Mouse (Mus musculus) gastrocnemius, postnatal 36 days (tissue): ENCODE measurements around the gene Vdr. TPM values are rescaled to one million over a fixed set of nuclear protein-coding genes. Genes with fewer than 3 reads are reported as not detected.
"Not testable (repeated sequence)": the region's sequence is repeated elsewhere in the genome, so short reads cannot be mapped to it uniquely, and the experiment has no call there.

Source experiments
- DNase-seq, 2 experiments: peaks; one replicate each; pipeline ENCODE4 v3.0.0; 2022
- intact Hi-C: fragments of 180-260 bp; cut with DNase I; formaldehyde crosslinking; loops from one replicate; pipeline ENCODE4 v1.15.1; 2025
- total RNA-seq, 2 experiments: library from RNA; stranded (reverse); gene quantifications; 2 replicates each; pipeline ENCODE4 v1.2.3; 2021

Vdr gene
- total RNA-seq, 2 experiments from 2014 or later = 0.13 to 0.15 TPM

GRCm38 (mm10) chr15:97890017-97890416 is 20.4 kb downstream of the Vdr start:
- no peak for DNase-seq
- intact Hi-C loops = no loop called here

GRCm38 (mm10) chr15:97887541-97888016 is 22.9 kb downstream of the Vdr start:
- intact Hi-C loops = no loop called here

GRCm38 (mm10) chr15:97881423-97881822 is 29.0 kb downstream of the Vdr start:
- DNase-seq = no peak
- intact Hi-C loops = no loop called here

More at GRCm38 (mm10) chr15:97887541-97888016, 22.9 kb downstream of the Vdr start:
- no peak for DNase-seq

- intact Hi-C loops = no loop called here
- no peak for DNase-seq
These were observed 30.0 kb downstream of the Vdr start for GRCm38 (mm10) chr15:97880441-97880840.

GRCm38 (mm10) chr15:97878696-97879328 is 31.6 kb downstream of the Vdr start:
- intact Hi-C loops = no loop called here
- DNase-seq = no peak

- intact Hi-C loops = no loop called here
- DNase-seq = no peak
These were observed 34.6 kb downstream of the Vdr start for GRCm38 (mm10) chr15:97875784-97876183.

- no peak for DNase-seq
- intact Hi-C loops = loop anchor here (5.0 kb wide), 1 partner anchor 79 kb away; no protein-coding TSS in a partner anchor
These were observed 36.7 kb downstream of the Vdr start for GRCm38 (mm10) chr15:97873717-97874116.

- intact Hi-C loops = loop anchor here (5.0 kb wide), 1 partner anchor 80 kb away; no protein-coding TSS in a partner anchor
These were observed 38.3 kb downstream of the Vdr start for GRCm38 (mm10) chr15:97872161-97872560.

GRCm38 (mm10) chr15:97871055-97872030 is 39.1 kb downstream of the Vdr start:
- intact Hi-C loops = loop anchor here (5.0 kb wide), 1 partner anchor 81 kb away; no protein-coding TSS in a partner anchor
- no peak for DNase-seq

More at GRCm38 (mm10) chr15:97872161-97872560, 38.3 kb downstream of the Vdr start:
- no peak for DNase-seq

- DNase-seq = not testable (repeated sequence)
- intact Hi-C loops = loop anchor here (5.0 kb wide), 1 partner anchor 82 kb away; no protein-coding TSS in a partner anchor
These were observed 40.3 kb downstream of the Vdr start for GRCm38 (mm10) chr15:97870116-97870515.

GRCm38 (mm10) chr15:97868985-97869384 is 41.4 kb downstream of the Vdr start:
- intact Hi-C loops = no loop called here
- DNase-seq = no peak

- DNase-seq = no peak
- intact Hi-C loops = no loop called here
These were observed 44.4 kb downstream of the Vdr start for GRCm38 (mm10) chr15:97865988-97866387.

- intact Hi-C loops = no loop called here
- DNase-seq = no peak
These were observed 45.3 kb downstream of the Vdr start for GRCm38 (mm10) chr15:97865175-97865574.

GRCm38 (mm10) chr15:97864361-97865045 is 45.9 kb downstream of the Vdr start:
- DNase-seq = no peak
- intact Hi-C loops = no loop called here

GRCm38 (mm10) chr15:97863494-97863881 is 46.9 kb downstream of the Vdr start:
- DNase-seq = no peak
- intact Hi-C loops = no loop called here

GRCm38 (mm10) chr15:97862881-97863493 is 47.4 kb downstream of the Vdr start:
- no peak for DNase-seq
- intact Hi-C loops = no loop called here

GRCm38 (mm10) chr15:97860353-97860752 is 50.1 kb downstream of the Vdr start:
- no peak for DNase-seq
- intact Hi-C loops = no loop called here

GRCm38 (mm10) chr15:97858431-97858830 is 52.0 kb downstream of the Vdr start:
- no peak for DNase-seq
- intact Hi-C loops = no loop called here

- DNase-seq = no peak
- intact Hi-C loops = loop anchor here (2.0 to 5.0 kb wide), 2 partner anchors 98 to 144 kb away; no protein-coding TSS in a partner anchor
These were observed 55.9 kb downstream of the Vdr start for GRCm38 (mm10) chr15:97854551-97854950.

- no peak for DNase-seq
- intact Hi-C loops = loop anchor here (2.0 to 5.0 kb wide), 2 partner anchors 98 to 143 kb away; no protein-coding TSS in a partner anchor
These were observed 56.4 kb downstream of the Vdr start for GRCm38 (mm10) chr15:97854059-97854458.
